Comparison of ENCODE assay signal across 24 mouse cellular contexts in genomic region chr13:101142761-101143160, GRCm38 (mm10).
DNase-seq lines count a peak whose midpoint lies in the region; ATAC-seq lines count a peak whose summit lies in the region.
"Had no signal": no experiment of that assay in that cellular context is flagged by ENCODE, and none has a peak within 500 bp of the region (broad histone marks: within the 10 kb centered on the region; RNA-seq: fewer than 3 reads in every experiment).

No protein-coding gene starts in this region.

- H3K9ac ChIP-seq in kidney, embryonic 16.5 days (replicated peaks; ENCODE audit: low read length), result no peak overlapping the region
- H3K9ac ChIP-seq: heart, embryonic 15.5 days; hindbrain, embryonic 15.5 days; midbrain, embryonic 15.5 days had no signal

- ATAC-seq in kidney, embryonic 16.5 days (ENCODE audit: low FRiP score, low TSS enrichment), result no peak
- ATAC-seq: forebrain, embryonic 16.5 days; intestine, embryonic 16.5 days; midbrain, embryonic 15.5 days; Patski had no signal

- H3K4me1 ChIP-seq in kidney, embryonic 16.5 days (ENCODE audit: insufficient read depth, low read length), result no peaks in the 10 kb centered on the region
- H3K4me1 ChIP-seq: heart, embryonic 15.5 days; hindbrain, embryonic 15.5 days; midbrain, embryonic 15.5 days had no signal

- H3K27ac ChIP-seq in kidney, embryonic 16.5 days (ENCODE audit: low read length), result no peak overlapping the region
- H3K27ac ChIP-seq: heart, adult 2 months; heart, embryonic 15.5 days; hindbrain, embryonic 15.5 days; layer of hippocampus, adult 2 months; midbrain, embryonic 15.5 days had no signal

- H3K27me3 ChIP-seq in kidney, embryonic 16.5 days (ENCODE audit: insufficient read depth, low read length), result no peaks in the 10 kb centered on the region
- H3K27me3 ChIP-seq: heart, embryonic 15.5 days; hindbrain, embryonic 15.5 days; midbrain, embryonic 15.5 days; Patski had no signal

- no peaks in the 10 kb centered on the region for H3K9me3 ChIP-seq in kidney, embryonic 16.5 days (ENCODE audit: low read length)
- H3K9me3 ChIP-seq: heart, embryonic 15.5 days; hindbrain, embryonic 15.5 days; midbrain, embryonic 15.5 days had no signal

- H3K36me3 ChIP-seq in kidney, embryonic 16.5 days (ENCODE audit: insufficient read depth, low read length), result no peaks in the 10 kb centered on the region
- H3K36me3 ChIP-seq: heart, embryonic 15.5 days; hindbrain, embryonic 15.5 days; midbrain, embryonic 15.5 days had no signal

- DNase-seq in adrenal gland, adult (ENCODE audit: inconsistent age in 2 of 2, low spot score in 1 of 2), result peak; percentile 18 to 58
- no peak for DNase-seq in adrenal gland, adult 18-20 months (ENCODE audit: low spot score in 2 of 2)
- peak; percentile 52 for DNase-seq in kidney, adult 18-20 months
- peak; percentile 43 for DNase-seq in testis, postnatal 10 days (ENCODE audit: low spot score)
- no peak for DNase-seq in testis, postnatal 14 days (ENCODE audit: low spot score)
- DNase-seq in layer of hippocampus, adult 8-10 months (ENCODE audit: low spot score in 2 of 2), result no peak
- DNase-seq in frontal cortex, postnatal 25 days (ENCODE audit: low spot score in 2 of 2), result no peak
- DNase-seq: cerebellum, adult 11 months; cerebellum, postnatal 25 days; embryo, embryonic 11 days; heart, postnatal 4 days; lung, adult 18-20 months; lung, postnatal 14 days; right cerebral cortex, adult 18-20 months; thymus, postnatal 25 days had no signal

- 58% methylated on average over 3 of the region's 3 CpGs for WGBS in kidney, embryonic 16.5 days

- H3K4me2 ChIP-seq in kidney, embryonic 16.5 days (replicated peaks; ENCODE audit: low read depth, low read length), result no peak overlapping the region
- H3K4me2 ChIP-seq: heart, embryonic 15.5 days; hindbrain, embryonic 15.5 days; midbrain, embryonic 15.5 days had no signal

- H3K4me3 ChIP-seq in kidney, embryonic 16.5 days (ENCODE audit: low read length), result no peak overlapping the region
- H3K4me3 ChIP-seq: heart, adult 2 months; heart, embryonic 15.5 days; hindbrain, embryonic 15.5 days; layer of hippocampus, adult 2 months; midbrain, embryonic 15.5 days had no signal

Comparison
In these comparisons a context has a peak if more than half of its experiments do, and no peak if none do; other contexts are left out.
1. DNase-seq: peak in adrenal gland, adult (2 of 2), kidney, adult 18-20 months (single experiment) and testis, postnatal 10 days (single experiment); none in adrenal gland, adult 18-20 months (0 of 2), testis, postnatal 14 days (single experiment), layer of hippocampus, adult 8-10 months (0 of 2) and frontal cortex, postnatal 25 days (0 of 2).